Mouse (Mus musculus) MEL (cell line): ENCODE results near the gene Usp50. TPM values are rescaled to one million over a fixed set of nuclear protein-coding genes. Genes with fewer than 3 reads are reported as not detected.

Experiments
- DNase-seq: peaks from one replicate; pipeline ENCODE4 v3.0.0; 2011; ENCODE audit warnings: low read depth, low spot score
- H3K27ac ChIP-seq: 2 replicates; pipeline ENCODE4 v1.5.1; 2012; ENCODE audit warnings: low read depth, mild to moderate bottlenecking, control low read depth, low read length, moderate library complexity; ENCODE audit not compliant: control insufficient read depth
- H3K27me3 ChIP-seq, 2 experiments: fragments of 150-350 bp in 1 of 2; sonication (generic) in 1 of 2; 2 replicates each; pipeline ENCODE4 v1.6.1; 2012; ENCODE audit warnings: low read length in 2 of 2, mild to moderate bottlenecking in 2 of 2, improper control_type of control experiment in 1 of 2, moderate library complexity in 1 of 2; ENCODE audit not compliant: insufficient read depth in 2 of 2, control insufficient read depth in 1 of 2
- H3K36me3 ChIP-seq, 2 experiments: 2 replicates each; pipeline ENCODE4 v1.6.1; 2012 to 2014; ENCODE audit warnings: low read length in 2 of 2, improper control_type of control experiment in 1 of 2, inconsistent platforms in 1 of 2, mild to moderate bottlenecking in 1 of 2; ENCODE audit not compliant: insufficient read depth in 2 of 2, control insufficient read depth in 1 of 2
- H3K4me1 ChIP-seq, 2 experiments: fragments of 150-350 bp in 1 of 2; sonication (generic) in 1 of 2; 2 replicates each; pipeline ENCODE4 v1.6.1; 2012; ENCODE audit warnings: low read length in 2 of 2, improper control_type of control experiment in 1 of 2, mild to moderate bottlenecking in 1 of 2; ENCODE audit not compliant: insufficient read depth in 2 of 2, control insufficient read depth in 1 of 2
- H3K4me3 ChIP-seq, 2 experiments: fragments of 150-350 bp in 1 of 2; sonication (generic) in 1 of 2; 2 replicates each; pipeline ENCODE4 v1.5.1; 2012; ENCODE audit warnings: low read depth in 2 of 2, low read length in 2 of 2, mild to moderate bottlenecking in 2 of 2, moderate library complexity in 2 of 2, control low read depth in 1 of 2, improper control_type of control experiment in 1 of 2; ENCODE audit not compliant: control insufficient read depth in 1 of 2, insufficient read depth in 1 of 2
- H3K79me2 ChIP-seq: 2 replicates; pipeline ENCODE4 v1.6.1; 2012; ENCODE audit warnings: mild to moderate bottlenecking, low read length, moderate library complexity; ENCODE audit not compliant: control insufficient read depth, poor library complexity, insufficient read depth
- H3K9ac ChIP-seq: 2 replicates; pipeline ENCODE4 v1.6.1; 2012; ENCODE audit warnings: low read depth, mild to moderate bottlenecking, control low read depth, low read length, moderate library complexity; ENCODE audit not compliant: control insufficient read depth, poor library complexity, severe bottlenecking
- H3K9me3 ChIP-seq: fragments of 150-350 bp; sonication (generic); replicated peaks from 2 replicates; pipeline ENCODE4 v1.6.1; 2012; ENCODE audit warnings: mild to moderate bottlenecking, low read length, improper control_type of control experiment, moderate library complexity; ENCODE audit not compliant: insufficient read depth
- BHLHE40 ChIP-seq: IDR thresholded peaks from 2 replicates; pipeline ENCODE4 v1.6.1; 2012; ENCODE audit warnings: low read depth, mild to moderate bottlenecking, inconsistent platforms, low read length, improper control_type of control experiment, borderline replicate concordance
- CHD2 ChIP-seq: IDR thresholded peaks from 2 replicates; pipeline ENCODE4 v1.6.1; 2011; ENCODE audit warnings: low read length, improper control_type of control experiment
- CTCF ChIP-seq, 3 experiments: IDR thresholded peaks in 2 of 3; conservative IDR thresholded peaks in 1 of 3; 2 replicates each; pipeline ENCODE4 v1.5.1; 2011 to 2012; ENCODE audit warnings: low read length in 3 of 3, low read depth in 2 of 3, mild to moderate bottlenecking in 2 of 3, improper control_type of control experiment in 1 of 3, inconsistent platforms in 1 of 3, mixed read lengths in 1 of 3, moderate library complexity in 1 of 3; ENCODE audit not compliant: control insufficient read depth in 1 of 3, insufficient read depth in 1 of 3, poor library complexity in 1 of 3, severe bottlenecking in 1 of 3
- ELF1 ChIP-seq: IDR thresholded peaks from 2 replicates; pipeline ENCODE4 v1.6.1; 2014; ENCODE audit warnings: low read depth, mild to moderate bottlenecking, inconsistent platforms, low read length, improper control_type of control experiment, moderate library complexity
- EP300 ChIP-seq, 2 experiments: IDR thresholded peaks; 2 replicates each; pipeline ENCODE4 v1.6.1; 2011; ENCODE audit warnings: improper control_type of control experiment in 2 of 2, low read length in 2 of 2, low read depth in 1 of 2, mild to moderate bottlenecking in 1 of 2
- ETS1 ChIP-seq: IDR thresholded peaks from 2 replicates; pipeline ENCODE4 v1.6.1; 2012; ENCODE audit warnings: low read depth, mild to moderate bottlenecking, inconsistent platforms, low read length, improper control_type of control experiment, moderate library complexity
- GATA1 ChIP-seq: IDR thresholded peaks from 2 replicates; pipeline ENCODE4 v1.6.1; 2011; ENCODE audit warnings: low read depth, low read length, improper control_type of control experiment
- HCFC1 ChIP-seq: IDR thresholded peaks from 2 replicates; pipeline ENCODE4 v1.6.1; 2012; ENCODE audit warnings: low read depth, mild to moderate bottlenecking, inconsistent platforms, low read length, improper control_type of control experiment, moderate library complexity
- MAFK ChIP-seq: IDR thresholded peaks from 2 replicates; pipeline ENCODE4 v1.6.1; 2011; ENCODE audit warnings: low read depth, mild to moderate bottlenecking, low read length, improper control_type of control experiment, borderline replicate concordance
- MYB ChIP-seq: IDR thresholded peaks from 2 replicates; pipeline ENCODE4 v1.6.1; 2011; ENCODE audit warnings: mild to moderate bottlenecking, low read depth, low read length, improper control_type of control experiment
- MYC ChIP-seq: IDR thresholded peaks from 2 replicates; pipeline ENCODE4 v1.6.1; 2011; ENCODE audit warnings: low read depth, mild to moderate bottlenecking, low read length, improper control_type of control experiment, moderate library complexity
- NRF1 ChIP-seq: IDR thresholded peaks from 2 replicates; pipeline ENCODE4 v1.6.1; 2014; ENCODE audit warnings: low read depth, mild to moderate bottlenecking, inconsistent platforms, low read length, improper control_type of control experiment, moderate library complexity; ENCODE audit not compliant: poor library complexity, insufficient read depth, severe bottlenecking
- RCOR1 ChIP-seq: IDR thresholded peaks from 2 replicates; pipeline ENCODE4 v1.6.1; 2012; ENCODE audit warnings: low read depth, mild to moderate bottlenecking, inconsistent platforms, low read length, improper control_type of control experiment
- SIN3A ChIP-seq: IDR thresholded peaks from 2 replicates; pipeline ENCODE4 v1.6.1; 2012; ENCODE audit warnings: low read length, improper control_type of control experiment, inconsistent platforms
- SMC3 ChIP-seq: IDR thresholded peaks from 2 replicates; pipeline ENCODE4 v1.6.1; 2011; ENCODE audit warnings: low read depth, low read length, improper control_type of control experiment
- TBP ChIP-seq: IDR thresholded peaks from 2 replicates; pipeline ENCODE4 v1.8.0; 2011; ENCODE audit warnings: low read depth, low read length, improper control_type of control experiment
- UBTF ChIP-seq: IDR thresholded peaks from 2 replicates; pipeline ENCODE4 v1.6.1; 2012; ENCODE audit warnings: low read depth, mild to moderate bottlenecking, inconsistent platforms, low read length, improper control_type of control experiment, moderate library complexity, borderline replicate concordance; ENCODE audit not compliant: insufficient read depth
- USF1 ChIP-seq: IDR thresholded peaks from 2 replicates; pipeline ENCODE4 v1.6.1; 2014; ENCODE audit warnings: low read depth, mild to moderate bottlenecking, inconsistent platforms, low read length, improper control_type of control experiment, moderate library complexity
- USF2 ChIP-seq, 2 experiments: IDR thresholded peaks; 2 replicates each; pipeline ENCODE4 v1.6.1; 2011 to 2012; ENCODE audit warnings: improper control_type of control experiment in 2 of 2, low read length in 2 of 2, borderline replicate concordance in 1 of 2, inconsistent platforms in 1 of 2, low read depth in 1 of 2, mild to moderate bottlenecking in 1 of 2; ENCODE audit not compliant: insufficient read depth in 1 of 2
- ZKSCAN1 ChIP-seq: IDR thresholded peaks from 2 replicates; pipeline ENCODE4 v1.6.1; 2012; ENCODE audit warnings: low read depth, mild to moderate bottlenecking, inconsistent platforms, low read length, improper control_type of control experiment, moderate library complexity
- polyA plus RNA-seq, 2 experiments: library from polyadenylated mRNA; stranded (reverse) in 1 of 2; unstranded in 1 of 2; fragments of >175 nt in 1 of 2; fragments of >200 nt in 1 of 2; gene quantifications; 2 replicates each; pipeline versions ENCODE4 v1.2.1 to v1.2.4; 2012; ENCODE audit warnings: low replicate concordance in 2 of 2, low read depth in 1 of 2; ENCODE audit not compliant: insufficient read length in 2 of 2, insufficient read depth in 1 of 2, missing spikeins in 1 of 2
- total RNA-seq: library from RNA; depleted of rRNA; stranded (reverse); fragments of 300-350 nt; gene quantifications from 2 replicates; pipeline ENCODE4 v1.2.3, GENCODE M21; 2012

Usp50 gene
- total and polyA plus RNA-seq, 3 experiments: 0.28 to 1.0 TPM; not detected in 1

- Histone ChIP-seq H3K4me1 (no peaks in the 10 kb centered on the region), H3K36me3 (no peaks in the 10 kb centered on the region), H3K27me3 (peaks cover 0 to 5% of the 10 kb centered on the region in 2 experiments; a peak in 3 of 4 replicates), H3K27ac (no peak overlapping the region), H3K4me3 (no peak overlapping the region), H3K9me3 (no peaks in the 10 kb centered on the region), H3K79me2 (no peaks in the 10 kb centered on the region), H3K9ac (no peak overlapping the region)
- TF ChIP-seq NRF1: no peak
- TF ChIP-seq ETS1: no peak
- no peak for TF ChIP-seq USF1
- TF ChIP-seq USF2 (IDR thresholded peaks at IDR 0.05; ENCODE audit: borderline replicate concordance in 1 of 2, insufficient read depth in 1 of 2, low read depth in 1 of 2, low read length in 2 of 2): no peak
- no peak for TF ChIP-seq CHD2
- TF ChIP-seq BHLHE40: no peak
- TF ChIP-seq ELF1: no peak
- TF ChIP-seq HCFC1: no peak
- TF ChIP-seq UBTF: no peak
- no peak for TF ChIP-seq CTCF (IDR thresholded peaks at IDR 0.05 in 2 of 3, conservative IDR thresholded peaks at IDR 0.05 in 1 of 3; ENCODE audit: control insufficient read depth in 1 of 3, insufficient read depth in 1 of 3, low read depth in 2 of 3, low read length in 3 of 3, poor library complexity in 1 of 3, severe bottlenecking in 1 of 3)
- no peak for TF ChIP-seq GATA1
- TF ChIP-seq SMC3: no peak
- no peak for DNase-seq
Measured at GRCm38 (mm10) chr2:126691290-126691689, 92.0 kb downstream of the Usp50 start.

- Histone ChIP-seq H3K9ac (no peak overlapping the region), H3K27me3 (no peaks in the 10 kb centered on the region), H3K4me1 (no peaks in the 10 kb centered on the region), H3K27ac (no peak overlapping the region), H3K4me3 (no peak overlapping the region), H3K79me2 (0 out of 2 replicates have a peak, but pooled peaks cover 3% of the 10 kb centered on the region), H3K36me3 (peaks cover 0 to 7% of the 10 kb centered on the region in 2 experiments; a peak in 2 of 4 replicates), H3K9me3 (no peaks in the 10 kb centered on the region)
- no peak for DNase-seq
- no peak for TF ChIP-seq EP300 (IDR thresholded peaks at IDR 0.05; ENCODE audit: low read depth in 1 of 2, low read length in 2 of 2)
- TF ChIP-seq MAFK: no peak
- no peak for TF ChIP-seq USF2 (IDR thresholded peaks at IDR 0.05; ENCODE audit: borderline replicate concordance in 1 of 2, insufficient read depth in 1 of 2, low read depth in 1 of 2, low read length in 2 of 2)
- no peak for TF ChIP-seq ZKSCAN1
- TF ChIP-seq TBP: no peak
- no peak for TF ChIP-seq USF1
- TF ChIP-seq MYB: no peak
- no peak for TF ChIP-seq SIN3A
- no peak for TF ChIP-seq UBTF
- no peak for TF ChIP-seq RCOR1
- TF ChIP-seq MYC: no peak
Measured at GRCm38 (mm10) chr2:126682937-126683336, 100.3 kb downstream of the Usp50 start.
